Mouse (Mus musculus) cerebellum, postnatal 25 days (tissue): Measurements from ENCODE around the gene Catsperd.
A peak's percentile ranks its signal among the peaks of the same experiment; 100 is the strongest.
"Not testable (repeated sequence)": the region's sequence is repeated elsewhere in the genome, so short reads cannot be mapped to it uniquely, and the experiment has no call there.

Experiments
- DNase-seq, 2 experiments: peaks; one replicate each; pipeline ENCODE4 v3.0.0; 2021; ENCODE audit warnings: mixed read lengths in 2 of 2

Gene Catsperd

GRCm38 (mm10) chr17:56613236-56613844 is 14.6 kb upstream of the Catsperd start, which contains the start of gene Rpl36:
Rpl36 (plus strand) TSS chr17:56613416.
- peak; percentile 99 for DNase-seq

GRCm38 (mm10) chr17:56613893-56614292 is 14.1 kb upstream of the Catsperd start:
- DNase-seq = peak in 1 of 2 experiments; percentile 38

- peak in 1 of 2 experiments; percentile 53 for DNase-seq
These were observed 13.4 kb upstream of the Catsperd start for GRCm38 (mm10) chr17:56614391-56615135.

- DNase-seq = no peak
These were observed 12.7 kb upstream of the Catsperd start for GRCm38 (mm10) chr17:56615136-56615784.

DNA sequence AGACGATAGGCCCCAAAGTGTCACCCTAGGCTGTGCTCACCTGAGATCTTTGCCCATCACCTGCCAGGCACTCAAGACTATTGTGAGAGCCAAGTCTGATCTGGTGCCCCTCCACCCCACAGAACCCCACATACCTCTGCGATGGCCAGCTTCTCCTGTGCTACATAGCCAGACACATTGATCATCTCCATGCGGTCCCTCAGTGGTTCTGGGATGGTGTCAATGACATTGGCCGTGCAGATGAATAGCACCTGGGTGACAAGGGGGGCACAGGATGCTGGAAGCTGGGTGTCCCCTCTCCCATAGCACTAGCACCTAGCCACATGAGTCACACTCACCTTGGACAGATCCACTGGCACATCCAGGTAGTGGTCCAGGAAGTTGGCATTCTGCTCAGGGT is 12.2 kb upstream of the Catsperd start:
- no peak for DNase-seq

DNA sequence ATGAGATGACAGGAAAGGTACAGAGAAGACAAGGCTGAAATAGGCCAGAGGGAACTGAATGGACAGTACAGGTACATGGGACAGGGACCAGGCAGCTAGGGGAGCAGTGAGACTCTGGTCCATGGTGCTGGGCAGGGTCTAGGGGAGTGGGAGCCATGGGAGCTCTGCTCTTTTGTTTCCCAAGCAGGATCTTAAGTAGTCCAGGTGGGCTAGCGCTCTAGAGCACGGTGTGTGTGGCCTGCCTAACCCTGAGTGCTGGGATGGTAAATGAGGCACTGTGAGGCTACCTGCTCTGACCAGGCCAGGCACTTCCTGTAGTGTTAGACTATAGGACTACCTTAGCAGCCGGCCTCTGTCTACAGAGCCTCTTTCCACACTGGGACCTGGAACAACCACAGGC is 11.2 kb upstream of the Catsperd start:
- DNase-seq = no peak

GRCm38 (mm10) chr17:56617628-56618027 is 10.3 kb upstream of the Catsperd start:
- DNase-seq = no peak

DNA sequence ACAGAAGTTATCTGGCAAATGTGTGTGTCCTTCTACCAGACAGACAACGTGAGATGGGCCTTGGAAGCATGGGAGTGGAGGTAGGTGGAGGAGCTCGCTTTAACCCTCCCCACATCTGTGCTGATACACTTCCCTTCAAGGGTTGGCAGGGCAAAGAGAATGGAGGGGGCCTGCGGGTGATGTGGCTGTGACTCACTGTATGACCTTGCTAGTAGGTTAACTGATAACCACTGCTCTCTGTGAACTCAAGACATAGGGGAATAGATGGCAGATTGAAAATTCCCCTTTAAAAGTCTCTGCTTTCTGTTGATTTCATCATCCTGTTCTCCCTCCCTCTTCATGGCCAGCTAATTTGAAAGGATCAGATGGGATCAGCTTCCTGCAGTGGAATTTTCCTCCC is 2.4 kb upstream of the Catsperd start:
- no peak for DNase-seq

- DNase-seq = no peak
These were observed 1.7 kb upstream of the Catsperd start for GRCm38 (mm10) chr17:56626260-56626659.

DNA sequence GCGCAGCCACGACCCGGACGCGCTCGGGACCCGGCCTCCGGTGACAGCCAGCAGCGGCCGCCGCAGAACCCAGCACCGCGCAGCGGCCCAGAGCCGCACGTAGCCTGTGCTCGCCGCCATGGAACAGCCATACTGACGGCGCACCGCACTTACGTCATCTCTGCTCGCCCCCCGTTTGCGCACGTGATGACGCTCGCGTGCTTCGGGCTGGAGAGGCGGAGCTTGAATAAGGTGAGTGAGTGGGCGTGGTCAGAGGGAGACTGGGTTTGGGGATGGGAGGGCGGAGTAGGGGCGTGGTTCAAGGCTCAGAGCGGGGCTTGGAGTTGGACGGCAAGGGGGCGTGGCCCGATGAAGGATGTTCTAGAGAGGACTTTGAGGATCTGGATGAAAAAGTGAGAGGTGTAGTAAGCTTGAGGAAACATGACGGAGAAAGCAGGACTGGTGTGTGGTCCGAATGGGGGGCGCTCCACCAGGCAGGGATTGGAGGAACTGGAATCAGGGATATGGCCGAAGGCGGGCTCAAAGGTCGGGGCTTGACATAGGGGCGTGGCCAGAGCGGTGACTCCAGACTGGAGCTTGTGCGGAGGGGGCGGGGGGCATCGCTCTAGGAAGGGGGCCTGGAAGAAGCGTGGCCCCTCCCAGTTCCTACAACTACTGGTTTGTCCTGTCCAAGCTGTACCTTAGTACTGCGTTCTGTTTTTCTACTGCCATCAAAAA is 1.0 kb upstream of the Catsperd start, which contains the start of gene Lonp1:
Gene Lonp1, minus strand, starts transcription at position 134 of the 717 bp plus-strand sequence.
- peak; percentile 97 to 99 for DNase-seq

- DNase-seq = not testable (repeated sequence)
These were observed 2.1 kb downstream of the Catsperd start for GRCm38 (mm10) chr17:56629800-56630781.

GRCm38 (mm10) chr17:56631807-56632206 is 3.9 kb downstream of the Catsperd start:
- DNase-seq = no peak

DNA sequence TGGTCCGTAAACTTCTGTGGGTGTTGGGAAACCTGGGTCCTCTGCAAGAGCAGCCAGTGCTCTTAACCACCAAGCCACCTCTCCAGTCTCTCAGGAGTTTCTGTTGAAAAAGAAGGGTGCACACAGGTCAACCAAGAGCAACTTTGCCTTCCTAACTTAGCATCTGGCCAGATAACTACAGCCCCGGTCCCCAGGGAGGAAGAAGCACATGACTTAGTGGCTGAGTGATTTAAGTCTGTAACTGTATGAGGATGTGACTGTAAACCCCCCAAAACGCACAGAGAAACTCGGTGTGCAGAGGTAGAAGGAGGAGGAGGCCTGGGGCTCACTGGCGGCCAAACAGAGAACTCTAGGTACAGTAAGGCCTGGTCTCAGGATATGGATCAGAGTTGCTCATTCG is 6.1 kb downstream of the Catsperd start:
- DNase-seq = no peak

GRCm38 (mm10) chr17:56643237-56643636 is 15.3 kb downstream of the Catsperd start:
- no peak for DNase-seq

DNA sequence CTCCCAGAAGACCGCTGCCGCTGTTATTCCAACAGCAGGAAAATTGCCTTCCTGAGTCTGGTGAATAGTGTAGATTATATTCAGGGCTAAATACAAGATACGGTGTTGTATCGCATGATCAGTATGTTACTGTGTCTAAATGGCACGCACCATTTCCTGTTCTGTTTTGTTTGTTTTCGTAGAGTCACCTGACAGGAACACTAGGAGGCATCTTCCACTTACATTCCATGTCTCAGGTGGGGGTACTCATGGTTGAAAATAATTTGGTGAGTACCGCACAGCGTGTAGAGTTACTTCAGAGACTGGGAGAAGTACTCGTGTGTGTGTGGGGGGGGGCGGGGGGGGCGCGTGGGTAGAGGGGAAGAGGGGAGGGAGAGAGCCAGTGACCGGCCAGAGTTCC is 19.6 kb downstream of the Catsperd start:
- DNase-seq = no peak

DNA sequence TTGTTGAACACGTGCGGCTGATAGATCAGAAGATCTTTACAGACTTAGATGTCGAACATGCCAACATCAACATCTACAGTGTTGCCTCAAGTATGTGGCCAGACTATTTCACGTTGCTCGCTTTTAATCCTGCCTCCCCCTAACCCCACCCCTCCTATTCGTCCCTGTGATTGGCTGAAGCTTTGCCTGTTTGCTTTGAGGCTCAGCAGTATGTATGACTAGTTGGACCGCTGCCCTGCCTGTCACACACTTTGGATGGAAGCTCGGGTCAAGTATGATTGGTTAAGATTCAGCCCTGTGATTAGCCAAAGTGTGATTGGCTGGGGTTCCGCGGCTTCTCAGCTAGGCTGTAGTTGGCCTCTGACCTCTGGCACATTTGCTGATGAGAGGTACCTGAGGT is 23.9 kb downstream of the Catsperd start:
- DNase-seq = no peak

- DNase-seq = no peak
These were observed 26.8 kb downstream of the Catsperd start for GRCm38 (mm10) chr17:56654771-56655170.

GRCm38 (mm10) chr17:56655311-56655710 is 27.4 kb downstream of the Catsperd start:
- DNase-seq = no peak

DNA sequence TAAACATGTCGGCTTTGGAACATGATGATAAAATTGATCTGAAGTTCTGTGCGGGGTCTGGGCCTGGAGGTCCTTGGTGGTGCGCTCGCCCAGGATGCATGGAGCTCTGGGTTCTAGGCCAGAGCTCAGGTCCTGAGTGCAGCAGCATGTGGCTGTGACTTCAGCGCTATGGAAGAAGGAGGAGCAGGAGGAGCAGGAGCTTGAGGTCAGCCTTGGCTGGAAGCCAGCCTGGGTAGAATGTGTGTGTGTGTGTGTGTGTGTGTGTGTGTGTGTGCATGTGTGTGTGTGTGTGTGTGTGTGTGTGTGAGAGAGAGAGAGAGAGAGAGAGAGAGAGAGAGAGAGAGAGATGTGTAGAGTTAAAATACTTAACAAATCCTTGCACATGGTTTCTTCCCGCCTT is 28.2 kb downstream of the Catsperd start:
- DNase-seq = no peak

DNA sequence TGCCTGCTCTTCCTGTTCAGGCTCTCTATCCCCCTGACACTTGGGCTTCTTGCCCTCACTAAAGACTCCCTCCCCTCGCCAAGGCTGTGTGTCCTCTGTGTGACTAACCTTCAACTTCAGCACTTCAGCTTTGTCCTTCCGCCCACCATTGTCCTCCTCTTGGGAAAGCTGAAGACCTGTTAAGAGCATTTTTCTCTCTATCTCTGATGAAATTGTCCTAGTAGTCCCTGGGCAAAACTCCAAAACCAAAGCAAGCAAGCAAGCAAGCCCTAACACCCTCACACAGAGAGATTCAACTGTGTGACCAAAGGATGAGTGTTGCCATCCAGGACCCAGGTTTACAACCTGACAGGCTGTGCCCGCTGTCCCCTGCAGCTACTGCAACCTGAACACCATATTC is 35.7 kb downstream of the Catsperd start:
- no peak for DNase-seq

GRCm38 (mm10) chr17:56664333-56664732 is 36.4 kb downstream of the Catsperd start:
- DNase-seq = no peak

DNA sequence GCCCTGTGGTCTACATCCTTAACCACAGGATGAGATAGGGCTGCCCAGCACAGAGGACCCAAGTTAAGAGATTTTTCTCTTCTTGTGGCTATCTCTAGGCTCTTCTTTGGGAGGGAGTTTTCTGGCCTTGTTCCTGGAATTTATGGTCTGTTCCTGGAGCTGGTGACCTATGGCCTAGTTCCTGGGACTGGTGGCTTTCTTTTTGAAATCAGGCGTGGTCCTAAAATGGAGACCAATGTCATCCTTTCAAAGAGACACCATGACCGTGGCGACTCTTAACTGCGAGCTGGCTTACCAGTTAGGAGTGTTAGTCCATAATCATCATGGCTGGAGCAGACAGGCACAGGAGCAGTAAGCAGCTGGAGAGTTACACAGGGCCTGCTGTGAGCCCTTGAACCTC is 38.4 kb downstream of the Catsperd start:
- no peak for DNase-seq
